ENCODE assay signal across 8 mouse cellular contexts in the genomic region with DNA sequence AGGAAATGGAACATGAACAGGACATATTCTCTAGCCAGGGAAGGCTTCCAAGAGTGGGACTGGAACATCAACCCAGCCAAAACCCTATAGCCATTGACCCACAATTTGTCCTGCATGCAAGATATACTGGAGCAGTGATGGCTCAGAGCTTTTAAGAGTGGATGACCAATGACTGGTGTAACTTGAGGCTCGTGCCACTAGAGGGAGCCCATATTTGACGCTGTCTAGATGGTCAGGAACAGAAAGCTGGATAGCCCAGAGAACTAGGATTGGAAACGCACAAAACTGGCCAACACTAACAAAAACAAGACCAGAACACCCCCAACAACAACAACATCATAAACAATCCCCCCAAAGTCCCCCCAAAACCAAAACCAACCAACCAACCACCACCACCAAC.
DNase-seq lines count a peak whose midpoint lies in the region; ATAC-seq and TF ChIP-seq lines count a peak whose summit lies in the region.

No protein-coding gene starts in this region.

- no peak for TF ChIP-seq EP300 in heart, postnatal 0 days (IDR thresholded peaks at IDR 0.05; ENCODE audit: low read depth)

- TF ChIP-seq CTCF in heart, postnatal 0 days (IDR thresholded peaks at IDR 0.05; ENCODE audit: low read depth) = peak; percentile 60

- H3K4me3 ChIP-seq in heart, postnatal 0 days (ENCODE audit: low read depth, low read length) = no peak overlapping the region
- H3K4me3 ChIP-seq in heart, embryonic 10.5 days = no peak overlapping the region
- no peak overlapping the region for H3K4me3 ChIP-seq in kidney, embryonic 15.5 days (replicated peaks)
- no peak overlapping the region for H3K4me3 ChIP-seq in intestine, embryonic 16.5 days (ENCODE audit: low read length)

- 13% methylated on average over 3 of the region's 3 CpGs for WGBS in heart, postnatal 0 days
- 17% methylated on average over 3 of the region's 3 CpGs for WGBS in heart, embryonic 10.5 days
- 17% methylated on average over 3 of the region's 3 CpGs for WGBS in kidney, embryonic 15.5 days
- 25% methylated on average over 3 of the region's 3 CpGs for WGBS in intestine, embryonic 16.5 days

- H3K4me2 ChIP-seq in heart, postnatal 0 days (ENCODE audit: low read depth, low read length) = no peak overlapping the region
- no peak overlapping the region for H3K4me2 ChIP-seq in kidney, embryonic 15.5 days
- H3K4me2 ChIP-seq in intestine, embryonic 16.5 days (ENCODE audit: low read depth, low read length) = no peak overlapping the region

- H3K4me1 ChIP-seq in heart, postnatal 0 days (ENCODE audit: control insufficient read depth, insufficient read depth) = no peaks in the 10 kb centered on the region
- H3K4me1 ChIP-seq in heart, embryonic 10.5 days = no peaks in the 10 kb centered on the region
- no peaks in the 10 kb centered on the region for H3K4me1 ChIP-seq in kidney, embryonic 15.5 days
- no peaks in the 10 kb centered on the region for H3K4me1 ChIP-seq in intestine, embryonic 16.5 days (ENCODE audit: control insufficient read depth, insufficient read depth, low read length)

- no peak overlapping the region for H3K27ac ChIP-seq in heart, postnatal 0 days (ENCODE audit: low read depth)
- H3K27ac ChIP-seq in heart, embryonic 10.5 days = no peak overlapping the region
- H3K27ac ChIP-seq in kidney, embryonic 15.5 days = no peak overlapping the region
- H3K27ac ChIP-seq in intestine, embryonic 16.5 days (ENCODE audit: low read length) = no peak overlapping the region

- H3K36me3 ChIP-seq in heart, postnatal 0 days (replicated peaks; ENCODE audit: control insufficient read depth, insufficient read depth, low read length) = no peaks in the 10 kb centered on the region
- no peaks in the 10 kb centered on the region for H3K36me3 ChIP-seq in heart, embryonic 10.5 days
- H3K36me3 ChIP-seq in kidney, embryonic 15.5 days = no peaks in the 10 kb centered on the region
- no peaks in the 10 kb centered on the region for H3K36me3 ChIP-seq in intestine, embryonic 16.5 days (ENCODE audit: control insufficient read depth, insufficient read depth, low read length)

- H3K9me3 ChIP-seq in heart, postnatal 0 days (replicated peaks; ENCODE audit: control insufficient read depth, low read length) = no peaks in the 10 kb centered on the region
- no peaks in the 10 kb centered on the region for H3K9me3 ChIP-seq in heart, embryonic 10.5 days
- no peaks in the 10 kb centered on the region for H3K9me3 ChIP-seq in kidney, embryonic 15.5 days (replicated peaks)
- H3K9me3 ChIP-seq in intestine, embryonic 16.5 days (ENCODE audit: control insufficient read depth, low read length) = no peaks in the 10 kb centered on the region

- H3K9ac ChIP-seq in heart, postnatal 0 days (replicated peaks; ENCODE audit: low read depth, low read length) = no peak overlapping the region
- no peak overlapping the region for H3K9ac ChIP-seq in kidney, embryonic 15.5 days
- H3K9ac ChIP-seq in intestine, embryonic 16.5 days (ENCODE audit: low read depth, low read length) = no peak overlapping the region

- no peaks in the 10 kb centered on the region for H3K27me3 ChIP-seq in heart, postnatal 0 days (ENCODE audit: control insufficient read depth, insufficient read depth, low read length)
- H3K27me3 ChIP-seq in heart, embryonic 10.5 days (ENCODE audit: insufficient read depth, poor library complexity, severe bottlenecking) = no peaks in the 10 kb centered on the region
- no peaks in the 10 kb centered on the region for H3K27me3 ChIP-seq in kidney, embryonic 15.5 days
- H3K27me3 ChIP-seq in intestine, embryonic 16.5 days (replicated peaks; ENCODE audit: control insufficient read depth, insufficient read depth, low read length) = no peaks in the 10 kb centered on the region

- no peak for ATAC-seq in heart, postnatal 0 days (ENCODE audit: insufficient read depth, low read depth)
- ATAC-seq in kidney, embryonic 15.5 days (replicated peaks; ENCODE audit: low FRiP score) = 0 out of 2 replicates have a peak, but pooled peaks have one; percentile 18
- ATAC-seq in intestine, embryonic 16.5 days = no peak

- peak; percentile 21 for DNase-seq in heart, postnatal 0 days (ENCODE audit: low spot score)
- DNase-seq in heart, embryonic 10.5 days (ENCODE audit: low spot score) = no peak
- DNase-seq in right cerebral cortex, postnatal 14 days = peak; percentile 12
- DNase-seq in right cerebral cortex, postnatal 25 days = no peak
- peak; percentile 4 for DNase-seq in cerebellum, adult 9-10 months
- DNase-seq in retina, postnatal 1 day = peak; percentile 52

Comparison
In these comparisons a context has a peak if more than half of its experiments do, and no peak if none do; other contexts are left out.
1. DNase-seq: peak in heart, postnatal 0 days (single experiment), right cerebral cortex, postnatal 14 days (single experiment), cerebellum, adult 9-10 months (single experiment) and retina, postnatal 1 day (single experiment); none in heart, embryonic 10.5 days (single experiment) and right cerebral cortex, postnatal 25 days (single experiment).